Mouse (Mus musculus): ENCODE measurements around the gene Reln. TPM values are rescaled to one million over a fixed set of nuclear protein-coding genes. Genes with fewer than 3 reads are reported as not detected.

Gene Reln
- total RNA-seq, 2 experiments from 2014 or later, result 1.6 to 2.0 TPM

GRCm38 (mm10) chr5:22243538-22243937 is 101.0 kb downstream of the Reln start:
- intact Hi-C loops (cut with DNase I), result no loop called here
- no peak for DNase-seq

DNA sequence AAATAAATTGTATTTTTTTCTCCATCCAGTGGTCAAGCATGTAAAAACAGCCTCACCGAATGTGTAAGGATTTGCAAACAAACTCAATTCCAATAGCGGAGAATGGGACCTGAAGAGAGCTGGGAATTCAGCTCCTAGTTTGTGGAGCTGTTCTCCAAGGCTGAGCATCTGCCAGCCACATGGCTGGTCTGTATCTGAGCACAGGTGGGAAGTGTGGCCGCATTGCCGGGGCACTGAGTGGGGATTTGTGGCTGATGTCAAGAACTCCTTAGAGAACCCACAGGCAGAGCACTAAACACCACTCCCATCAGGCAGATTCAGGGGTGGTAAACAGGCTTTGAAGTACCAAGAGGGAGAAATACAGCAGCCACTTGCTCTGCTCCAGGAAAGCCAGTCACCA is 102.9 kb downstream of the Reln start:
- intact Hi-C loops (cut with DNase I), result no loop called here
- no peak for DNase-seq

GRCm38 (mm10) chr5:22236801-22237200 is 107.7 kb downstream of the Reln start:
- no peak for DNase-seq

DNA sequence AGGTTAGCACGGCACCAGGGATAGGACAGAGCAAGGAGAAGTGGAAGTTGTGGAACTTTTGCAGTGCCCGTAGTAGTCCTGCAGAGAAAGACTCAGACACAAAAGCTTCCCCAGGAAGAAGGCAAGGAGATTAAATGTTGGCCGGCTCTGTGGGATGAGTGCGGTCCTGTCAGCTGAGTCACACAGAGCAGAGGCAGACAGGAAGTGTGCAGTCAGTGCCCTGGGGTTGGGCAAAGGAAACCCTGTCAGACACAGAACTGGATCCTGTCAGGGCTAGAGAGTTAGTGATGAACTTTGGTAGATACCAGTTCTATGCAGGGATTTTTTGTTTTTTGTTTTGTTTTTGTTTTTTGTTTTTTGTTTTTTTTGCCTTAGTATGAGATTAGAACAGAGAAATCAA is 120.0 kb downstream of the Reln start:
- intact Hi-C loops (cut with DNase I), result no loop called here
- no peak for DNase-seq

More at GRCm38 (mm10) chr5:22236801-22237200, 107.7 kb downstream of the Reln start:
- intact Hi-C loops (cut with DNase I), result no loop called here

GRCm38 (mm10) chr5:22223940-22224339 is 120.6 kb downstream of the Reln start:
- no peak for DNase-seq
- intact Hi-C loops (cut with DNase I), result no loop called here

- intact Hi-C loops (cut with DNase I), result no loop called here
- no peak for DNase-seq
These were observed 136.0 kb downstream of the Reln start for GRCm38 (mm10) chr5:22208311-22209021.

DNA sequence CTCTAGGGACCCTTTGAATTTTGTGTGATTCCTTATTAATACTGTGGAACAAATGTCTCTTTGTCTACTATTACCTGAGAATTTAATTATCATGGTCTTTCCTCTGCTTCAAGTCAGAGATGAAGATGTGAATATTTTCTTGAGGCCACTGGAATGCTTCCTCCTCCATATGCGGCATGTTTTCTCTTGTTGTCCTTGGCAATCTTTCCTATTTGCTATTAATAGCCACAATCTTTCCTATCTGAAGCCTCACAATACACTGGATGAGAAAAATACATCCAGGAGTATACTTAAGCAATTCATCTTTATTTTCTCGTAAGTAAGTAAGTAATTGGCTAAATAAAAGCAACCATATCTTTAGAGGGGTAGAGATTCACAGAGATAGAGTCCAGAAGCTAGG is 146.6 kb downstream of the Reln start:
- no peak for DNase-seq
- intact Hi-C loops (cut with DNase I), result no loop called here

GRCm38 (mm10) chr5:22196891-22197290 is 147.6 kb downstream of the Reln start:
- intact Hi-C loops (cut with DNase I), result no loop called here
- no peak for DNase-seq

GRCm38 (mm10) chr5:22196476-22196875 is 148.0 kb downstream of the Reln start:
- no peak for DNase-seq
- intact Hi-C loops (cut with DNase I), result no loop called here

- DNase-seq, result no peak
- intact Hi-C loops (cut with DNase I), result no loop called here
These were observed 149.1 kb downstream of the Reln start for GRCm38 (mm10) chr5:22195352-22195941.

DNA sequence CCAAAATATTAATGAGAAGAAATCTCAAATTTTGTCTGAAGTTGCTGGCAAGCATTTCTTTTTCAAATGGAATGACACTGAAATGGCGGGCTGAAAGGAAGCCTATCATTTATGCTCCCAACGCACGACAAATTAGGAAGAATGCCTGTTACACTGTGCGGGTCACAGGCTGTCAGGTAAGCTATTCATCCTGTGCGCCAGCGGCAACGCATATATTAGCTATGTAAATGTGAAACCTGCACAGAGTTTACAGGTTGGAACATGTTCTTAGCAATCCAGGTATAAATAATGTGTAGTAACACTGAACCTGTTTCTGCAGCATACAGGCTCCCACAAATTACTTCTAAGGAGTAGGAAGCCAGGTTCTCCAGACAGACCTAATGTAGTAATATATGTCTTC is 152.7 kb downstream of the Reln start:
- intact Hi-C loops (cut with DNase I), result no loop called here
- DNase-seq, result no peak

DNA sequence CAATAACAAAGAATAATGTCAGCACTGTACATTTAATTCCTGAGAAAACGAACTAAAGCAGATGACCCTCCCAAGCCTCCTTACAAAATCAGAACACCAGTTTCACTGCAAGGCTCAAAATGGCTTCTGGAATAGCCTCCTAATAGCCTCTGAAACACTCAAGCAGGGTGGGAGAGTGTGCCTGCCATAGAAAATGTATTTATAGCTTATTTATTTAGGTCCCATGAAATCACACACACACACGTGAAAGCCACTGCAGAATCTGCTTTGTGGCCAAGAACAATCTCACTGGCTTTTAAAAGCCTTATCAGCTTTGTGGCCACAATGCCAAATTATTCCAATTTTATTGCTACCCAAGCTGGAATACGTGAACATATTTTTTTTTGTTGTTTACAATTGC is 154.2 kb downstream of the Reln start:
- no peak for DNase-seq

DNA sequence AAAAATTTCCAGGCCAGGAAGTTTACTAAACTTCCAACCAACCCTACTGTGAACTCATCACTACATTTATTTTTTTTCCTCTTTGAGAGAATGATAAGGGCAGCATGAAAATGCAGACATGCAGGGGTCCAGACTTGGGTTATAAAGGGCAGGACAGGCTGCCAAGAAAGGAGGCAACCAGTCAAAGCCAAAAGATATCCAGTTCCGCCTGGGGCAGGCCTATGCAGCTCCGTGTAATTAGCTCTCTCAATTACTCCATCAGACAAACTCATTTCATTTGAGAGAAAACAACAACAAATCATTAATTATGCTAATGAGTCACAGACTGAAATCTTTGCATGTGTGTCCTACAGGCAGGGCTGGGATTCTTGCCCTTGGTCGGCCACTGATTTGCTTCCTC is 156.9 kb downstream of the Reln start:
- no peak for DNase-seq
- intact Hi-C loops (cut with DNase I), result no loop called here

More for the DNA sequence above, 154.2 kb downstream of the Reln start:
- intact Hi-C loops (cut with DNase I), result no loop called here

- intact Hi-C loops (cut with DNase I), result no loop called here
These were observed 168.0 kb downstream of the Reln start for GRCm38 (mm10) chr5:22176480-22176879.

GRCm38 (mm10) chr5:22171336-22171735 is 173.2 kb downstream of the Reln start:
- intact Hi-C loops (cut with DNase I), result no loop called here

More at GRCm38 (mm10) chr5:22176480-22176879, 168.0 kb downstream of the Reln start:
- DNase-seq, result no peak

GRCm38 (mm10) chr5:22164060-22164934 is 180.2 kb downstream of the Reln start:
- intact Hi-C loops (cut with DNase I), result no loop called here
- no peak for DNase-seq

More at GRCm38 (mm10) chr5:22171336-22171735, 173.2 kb downstream of the Reln start:
- DNase-seq, result no peak

GRCm38 (mm10) chr5:22160935-22161334 is 183.6 kb downstream of the Reln start:
- no peak for DNase-seq
- intact Hi-C loops (cut with DNase I), result no loop called here

GRCm38 (mm10) chr5:22158754-22159153 is 185.7 kb downstream of the Reln start:
- no peak for DNase-seq
- intact Hi-C loops (cut with DNase I), result no loop called here

- DNase-seq, result no peak
- intact Hi-C loops (cut with DNase I), result no loop called here
These were observed 190.9 kb downstream of the Reln start for GRCm38 (mm10) chr5:22153601-22154000.

DNA sequence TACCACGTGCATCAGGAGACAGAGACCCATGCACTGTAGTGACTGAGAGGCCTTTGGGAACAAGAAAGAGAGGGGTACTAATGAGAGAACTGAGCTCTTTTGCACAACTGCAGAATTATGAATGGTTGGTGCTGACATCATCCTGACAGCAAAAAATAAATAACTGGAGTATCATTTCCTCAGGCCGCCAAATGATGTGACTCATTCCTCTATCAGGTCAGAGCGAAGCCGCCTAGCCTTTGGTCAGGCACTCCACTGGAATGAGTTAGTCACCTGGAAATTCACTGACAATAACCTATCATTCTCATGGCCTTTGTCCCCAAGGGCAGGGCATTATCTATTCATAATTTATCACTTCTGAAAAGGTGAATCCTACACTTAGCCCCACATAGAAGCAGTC is 202.7 kb downstream of the Reln start:
- intact Hi-C loops (cut with DNase I), result no loop called here
- no peak for DNase-seq

DNA sequence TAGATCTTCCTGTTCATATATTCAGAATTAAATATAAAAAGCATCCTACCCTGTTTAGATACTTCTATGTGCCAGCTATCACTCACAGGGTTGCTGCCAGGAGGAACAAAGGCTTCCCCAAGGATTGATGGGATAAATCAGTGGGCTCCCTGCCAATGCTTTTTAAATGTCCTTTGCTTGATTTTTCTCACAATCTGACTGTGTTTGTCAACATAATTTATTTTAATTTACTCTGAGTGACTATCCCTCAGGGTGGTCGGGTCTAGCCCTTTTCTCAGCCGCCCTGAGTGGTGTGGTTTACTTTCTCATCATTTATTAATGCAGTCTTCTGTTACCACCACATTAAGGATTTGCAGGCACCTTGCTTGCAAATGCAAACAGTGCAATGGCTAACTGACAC is 205.5 kb downstream of the Reln start:
- no peak for DNase-seq
- intact Hi-C loops (cut with DNase I), result no loop called here
